Comparison of ENCODE assay signal across 9 mouse cellular contexts in genomic region chr17:86905297-86906135, GRCm38 (mm10). TPM values are rescaled to one million over a fixed set of nuclear protein-coding genes. Genes with fewer than 3 reads are reported as not detected.
DNase-seq lines count a peak whose midpoint lies in the region; ATAC-seq lines count a peak whose summit lies in the region.
"Had no signal": no experiment of that assay in that cellular context is flagged by ENCODE, and none has a peak within 500 bp of the region (broad histone marks: within the 10 kb centered on the region; RNA-seq: fewer than 3 reads in every experiment).

No protein-coding gene starts in this region.

- ATAC-seq in hindbrain, embryonic 16.5 days = peak; percentile 79

- peak overlapping the region; percentile 25; the same call in 1 of the 2 replicates for H3K9ac ChIP-seq in hindbrain, embryonic 16.5 days (ENCODE audit: low read depth, low read length)

- peaks cover 17% of the 10 kb centered on the region for H3K4me1 ChIP-seq in hindbrain, embryonic 16.5 days (ENCODE audit: control insufficient read depth, insufficient read depth, low read depth, low read length)

- DNase-seq in R1 (ENCODE audit: low read depth, low spot score) = peak; percentile 51
- peak; percentile 35 for DNase-seq in cerebellum, adult 9-10 months
- DNase-seq in frontal cortex, postnatal 14 days (ENCODE audit: low spot score in 2 of 2) = peak; percentile 35 to 54
- DNase-seq in left cerebral cortex, postnatal 10 days (ENCODE audit: extremely low spot score in 1 of 2, low spot score in 2 of 2) = peak; percentile 58 to 84
- peak; percentile 60 for DNase-seq in mesoderm, embryonic 11.5 days (ENCODE audit: low read depth, low spot score)
- peak; percentile 18 for DNase-seq in skeletal muscle tissue, adult 2 months (ENCODE audit: low read depth, low spot score)
- DNase-seq in spleen, postnatal 10 days (ENCODE audit: low spot score in 2 of 2) = no peak

- H3K9me3 ChIP-seq in hindbrain, embryonic 16.5 days (ENCODE audit: control insufficient read depth, low read length) = no peaks in the 10 kb centered on the region

- intact Hi-C loops in left cerebral cortex, postnatal 10 days (cut with DNase I) = loop anchor here (2.0 to 10.0 kb wide), 3 partner anchors 151 to 743 kb away; partner anchors contain the start of gene Epas1

- peak overlapping the region; percentile 70 for H3K27ac ChIP-seq in hindbrain, embryonic 16.5 days (ENCODE audit: low read depth, low read length)

- peak overlapping the region; percentile 31 for H3K4me2 ChIP-seq in hindbrain, embryonic 16.5 days (ENCODE audit: low read length)

- whole genome bisulfite sequencing in hindbrain, embryonic 16.5 days = 12% methylated on average over 19 of the region's 19 CpGs

- H3K27me3 ChIP-seq in hindbrain, embryonic 16.5 days (replicated peaks; ENCODE audit: control insufficient read depth, insufficient read depth, low read length) = no peaks in the 10 kb centered on the region; the same call in 1 of the 2 replicates

- no peak overlapping the region for H3K4me3 ChIP-seq in hindbrain, embryonic 16.5 days (ENCODE audit: low read length)

- no peaks in the 10 kb centered on the region for H3K36me3 ChIP-seq in hindbrain, embryonic 16.5 days (ENCODE audit: control insufficient read depth, insufficient read depth, low read length)

RNA-seq across cellular contexts. Expression of gene Tmem247, which starts 11.6 kb away (rescaled TPM):
- not detected in 2 replicates for polyA plus RNA-seq in hindbrain, embryonic 16.5 days (2015; fragmentation: Nextera tagmentation; extraction: Ambion mirVana)
- total RNA-seq in left cerebral cortex, postnatal 10 days (2021) = not detected
- total RNA-seq: common myeloid progenitor, adult 5-6 weeks had no signal

RNA-seq across cellular contexts. Expression of gene Atp6v1e2, which starts 42.2 kb away (rescaled TPM):
- 0.11 and 0.24 TPM in 2 replicates for polyA plus RNA-seq in hindbrain, embryonic 16.5 days (2015; fragmentation: Nextera tagmentation; extraction: Ambion mirVana)
- total RNA-seq in left cerebral cortex, postnatal 10 days (2021) = not detected
- total RNA-seq: common myeloid progenitor, adult 5-6 weeks had no signal

RNA-seq across cellular contexts. Expression of gene Rhoq, which starts 57.4 kb away (rescaled TPM):
- 7.4 and 7.8 TPM in 2 replicates for polyA plus RNA-seq in hindbrain, embryonic 16.5 days (2015; fragmentation: Nextera tagmentation; extraction: Ambion mirVana)
- total RNA-seq in left cerebral cortex, postnatal 10 days (2021) = 10 to 100 TPM; 19.5 to 24.9 TPM

Comparison
In these comparisons a context has a peak if more than half of its experiments do, and no peak if none do; other contexts are left out.
1. DNase-seq: peak in R1 (single experiment), cerebellum, adult 9-10 months (single experiment), frontal cortex, postnatal 14 days (2 of 2), left cerebral cortex, postnatal 10 days (2 of 2), mesoderm, embryonic 11.5 days (single experiment) and skeletal muscle tissue, adult 2 months (single experiment); none in spleen, postnatal 10 days (0 of 2).